Mouse (Mus musculus) heart, embryonic 13.5 days (tissue): ENCODE data around the gene Cgnl1. TPM values are rescaled to one million over a fixed set of nuclear protein-coding genes. Genes with fewer than 3 reads are reported as not detected.
A peak's percentile ranks its signal among the peaks of the same experiment; 100 is the strongest.

Source experiments
- ATAC-seq: fragments of 200-750 bp; cut with Nextera tagmentation; 2 replicates; pipeline ENCODE4 v1.8.0; 2017; ENCODE audit warnings: moderate TSS enrichment; ENCODE audit not compliant: insufficient number of reproducible peaks, low FRiP score, low TSS enrichment; ENCODE audit errors: extremely low read depth
- H3K27ac ChIP-seq: fragments of 300-500 bp; sonication (generic); replicated peaks from 2 replicates; pipeline ENCODE4 v1.5.1; 2015; ENCODE audit warnings: moderate library complexity, mild to moderate bottlenecking, inconsistent platforms
- H3K27me3 ChIP-seq: fragments of 300-500 bp; sonication (generic); replicated peaks from 2 replicates; pipeline ENCODE4 v1.6.1; 2015; ENCODE audit warnings: mild to moderate bottlenecking, inconsistent platforms
- H3K36me3 ChIP-seq: fragments of 300-500 bp; sonication (generic); 2 replicates; pipeline ENCODE4 v1.6.1; 2015; ENCODE audit warnings: mild to moderate bottlenecking, inconsistent platforms
- H3K4me1 ChIP-seq: fragments of 300-500 bp; sonication (generic); 2 replicates; pipeline ENCODE4 v1.6.1; 2015; ENCODE audit warnings: inconsistent platforms
- H3K4me2 ChIP-seq: fragments of 300-500 bp; sonication (generic); 2 replicates; pipeline ENCODE4 v1.6.1; 2015; ENCODE audit warnings: inconsistent platforms, mild to moderate bottlenecking, moderate library complexity
- H3K4me3 ChIP-seq: fragments of 300-500 bp; sonication (generic); 2 replicates; pipeline ENCODE4 v1.5.1; 2015; ENCODE audit warnings: moderate library complexity, mild to moderate bottlenecking, inconsistent platforms
- H3K9ac ChIP-seq: fragments of 300-500 bp; sonication (generic); 2 replicates; pipeline ENCODE4 v1.6.1; 2015; ENCODE audit warnings: inconsistent platforms, mild to moderate bottlenecking, moderate library complexity
- H3K9me3 ChIP-seq: fragments of 300-500 bp; sonication (generic); 2 replicates; pipeline ENCODE4 v1.6.1; 2016; ENCODE audit warnings: inconsistent platforms
- WGBS: fragments of 180-500 bp; shearing (Covaris S2); methylation state at CpG from one replicate; pipeline ENCODE4 v1.1.7; 2015; ENCODE audit warnings: mixed read lengths; 5-methylcytosine and 5-hydroxymethylcytosine counted together
- polyA plus RNA-seq: library from polyadenylated mRNA; unstranded; fragments of >200 nt; fragmentation: Nextera tagmentation; extraction: Ambion mirVana; gene quantifications from 2 replicates; pipeline ENCODE4 v1.2.1, GENCODE M21; 2015

Cgnl1 gene
- polyA plus RNA-seq, 1 experiment from 2014 or later, result 38.7 TPM

DNA sequence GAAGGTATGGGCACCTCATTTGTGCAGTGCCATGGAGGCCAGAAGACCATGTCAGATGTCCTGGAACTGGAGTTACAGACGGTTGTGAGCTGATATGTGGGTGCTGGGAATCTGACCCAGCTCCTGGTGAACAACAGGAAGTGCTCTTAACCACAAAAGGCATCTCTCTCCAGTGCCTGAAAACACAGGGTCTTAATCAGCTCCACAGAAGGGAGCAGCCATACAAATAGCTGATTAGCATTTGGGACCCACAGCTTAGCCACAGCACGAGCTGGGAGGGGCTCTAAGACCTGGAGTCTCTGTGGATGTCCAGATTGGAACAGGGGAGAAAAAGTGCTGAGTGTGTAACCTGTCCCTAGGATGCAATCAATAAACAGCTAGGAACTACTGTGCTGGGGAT lies 4.5 kb downstream of the Cgnl1 start:
- H3K27me3 ChIP-seq, result no peaks in the 10 kb centered on the region
- H3K4me2 ChIP-seq, result no peak overlapping the region
- no peak overlapping the region for H3K27ac ChIP-seq
- WGBS, result 66% methylated on average over 2 of the region's 2 CpGs
- H3K4me3 ChIP-seq, result no peak overlapping the region
- peaks cover 1% of the 10 kb centered on the region; the same call in 1 of the 2 replicates for H3K9me3 ChIP-seq
- no peak for ATAC-seq
- H3K36me3 ChIP-seq, result peaks cover 16% of the 10 kb centered on the region
- no peak overlapping the region for H3K9ac ChIP-seq
- H3K4me1 ChIP-seq, result peaks cover 78% of the 10 kb centered on the region

DNA sequence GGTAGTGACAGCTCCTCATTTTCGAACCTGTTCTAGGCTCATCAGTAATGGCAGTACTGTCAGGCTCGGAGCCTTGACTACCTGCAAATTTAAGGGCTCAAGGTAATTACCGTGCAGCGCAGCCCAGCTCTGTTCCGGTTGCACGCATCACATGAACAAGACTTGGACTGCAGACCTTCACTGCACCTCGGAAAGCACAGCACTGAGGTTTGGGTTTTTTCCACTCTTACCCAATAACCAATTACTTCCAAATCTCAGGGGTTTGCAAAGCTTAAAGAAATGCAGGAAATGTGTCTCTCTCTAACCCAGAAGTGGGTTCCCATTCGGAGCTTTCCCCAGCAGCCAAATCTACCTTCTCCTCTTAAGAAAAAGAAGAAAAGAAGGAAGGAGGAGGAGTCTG lies 5.1 kb downstream of the Cgnl1 start:
- Histone ChIP-seq H3K4me3 (no peak overlapping the region), H3K36me3 (peaks cover 19% of the 10 kb centered on the region), H3K27ac (no peak overlapping the region), H3K9me3 (peaks cover 5% of the 10 kb centered on the region), H3K9ac (no peak overlapping the region), H3K4me1 (peaks cover 80% of the 10 kb centered on the region), H3K4me2 (no peak overlapping the region), H3K27me3 (no peaks in the 10 kb centered on the region)
- ATAC-seq, result no peak
- WGBS, result 77% methylated on average over 8 of the region's 8 CpGs

GRCm38 (mm10) chr9:71764551-71764950 lies 6.9 kb downstream of the Cgnl1 start:
- H3K27me3 ChIP-seq, result no peaks in the 10 kb centered on the region
- peaks cover 19% of the 10 kb centered on the region for H3K36me3 ChIP-seq
- no peak overlapping the region for H3K9ac ChIP-seq
- H3K4me1 ChIP-seq, result peaks cover 86% of the 10 kb centered on the region
- H3K4me3 ChIP-seq, result no peak overlapping the region
- ATAC-seq, result no peak
- H3K4me2 ChIP-seq, result no peak overlapping the region
- no peak overlapping the region for H3K27ac ChIP-seq
- 59% methylated on average over 11 of the region's 11 CpGs for WGBS
- peaks cover 5% of the 10 kb centered on the region for H3K9me3 ChIP-seq

DNA sequence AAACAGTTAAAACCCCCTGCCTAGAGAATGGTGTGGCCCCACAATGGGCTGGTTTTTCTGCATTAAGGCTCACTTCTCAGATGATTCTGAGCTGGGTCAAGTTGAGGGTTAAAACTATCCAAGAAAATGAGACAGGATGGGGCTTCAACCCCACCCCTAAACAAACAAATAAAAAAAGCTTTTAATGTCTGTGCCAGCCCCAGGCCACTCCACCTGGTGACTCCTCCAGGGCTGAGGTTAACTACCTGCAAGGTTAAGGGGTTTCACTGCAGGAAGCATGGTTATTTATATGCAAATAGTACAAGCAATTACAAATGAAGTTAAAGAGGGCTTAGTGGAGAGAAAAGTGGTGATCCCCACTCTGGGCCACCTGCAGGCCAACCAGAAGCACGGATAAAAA lies 8.1 kb downstream of the Cgnl1 start:
- Histone ChIP-seq H3K9ac (no peak overlapping the region), H3K27me3 (no peaks in the 10 kb centered on the region), H3K27ac (no peak overlapping the region), H3K4me1 (peaks cover 86% of the 10 kb centered on the region), H3K36me3 (peaks cover 19% of the 10 kb centered on the region), H3K9me3 (peaks cover 5% of the 10 kb centered on the region), H3K4me2 (no peak overlapping the region), H3K4me3 (no peak overlapping the region)
- 13% methylated on average over 1 of the region's 1 CpGs for WGBS
- no peak for ATAC-seq

GRCm38 (mm10) chr9:71761663-71762062 lies 9.7 kb downstream of the Cgnl1 start:
- Histone ChIP-seq H3K4me1 (peaks cover 87% of the 10 kb centered on the region), H3K4me3 (no peak overlapping the region), H3K4me2 (no peak overlapping the region), H3K9ac (no peak overlapping the region), H3K36me3 (peaks cover 14% of the 10 kb centered on the region), H3K27ac (no peak overlapping the region), H3K27me3 (no peaks in the 10 kb centered on the region), H3K9me3 (peaks cover 5% of the 10 kb centered on the region)
- no peak for ATAC-seq
- WGBS, result 86% methylated on average over 4 of the region's 4 CpGs

DNA sequence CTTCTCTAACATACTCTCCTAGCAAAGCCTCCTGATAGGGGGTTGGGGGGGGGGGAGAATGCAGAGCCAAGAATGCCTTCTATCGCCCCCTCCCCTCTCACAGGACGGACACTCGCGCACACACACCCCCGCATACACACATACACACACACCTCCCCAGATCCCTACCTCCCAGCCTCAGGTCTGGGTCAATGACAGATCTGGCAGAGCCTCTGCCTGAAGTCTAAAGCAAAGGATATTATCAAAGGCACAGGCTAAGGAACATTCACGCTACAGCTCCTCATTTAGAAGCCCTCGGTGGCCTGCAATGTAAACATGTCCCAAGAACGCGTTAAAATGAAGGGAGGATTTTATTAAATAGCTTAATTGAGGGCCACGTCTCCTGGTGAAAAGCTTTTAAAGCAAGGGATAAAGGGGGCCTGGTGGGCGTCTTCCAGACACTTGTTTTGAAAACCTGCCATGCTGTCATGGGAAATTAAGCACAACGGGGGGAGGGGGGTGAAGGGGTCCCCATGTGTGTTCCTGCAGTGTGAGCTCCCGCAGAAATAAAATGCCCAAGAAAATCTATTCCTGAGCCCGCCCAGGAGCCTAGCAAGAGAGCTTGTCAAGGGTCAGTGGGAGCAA lies 10.8 kb downstream of the Cgnl1 start:
- H3K27ac ChIP-seq, result peak overlapping the region; percentile 75
- peak overlapping the region; percentile 50 for H3K4me2 ChIP-seq
- ATAC-seq, result no peak
- WGBS, result 22% methylated on average over 14 of the region's 14 CpGs
- no peaks in the 10 kb centered on the region for H3K27me3 ChIP-seq
- peaks cover 14% of the 10 kb centered on the region for H3K36me3 ChIP-seq
- H3K9me3 ChIP-seq, result peaks cover 5% of the 10 kb centered on the region
- no peak overlapping the region for H3K4me3 ChIP-seq
- H3K9ac ChIP-seq, result peak overlapping the region; percentile 64
- peaks cover 84% of the 10 kb centered on the region for H3K4me1 ChIP-seq

DNA sequence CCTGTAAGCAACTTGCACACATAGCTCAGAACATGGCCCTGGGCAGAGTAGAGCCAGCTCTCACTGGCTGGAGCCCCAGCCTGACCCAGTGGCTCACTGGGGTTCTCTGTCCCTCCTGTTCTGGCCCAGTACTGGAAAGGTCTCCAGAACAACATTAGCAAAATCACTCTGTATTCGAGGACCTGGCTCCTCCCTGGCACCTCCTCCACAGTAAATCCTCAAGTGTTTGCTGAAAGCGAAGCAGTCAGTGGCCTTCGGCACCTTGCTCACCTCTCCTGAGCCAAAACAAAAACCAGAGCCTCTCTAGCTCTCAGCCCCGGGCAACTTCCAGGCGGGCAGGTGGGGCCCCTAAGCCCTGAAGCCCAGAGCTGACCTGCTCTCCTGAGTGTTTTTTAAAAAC lies 11.5 kb downstream of the Cgnl1 start:
- ATAC-seq, result no peak
- Histone ChIP-seq H3K27me3 (no peaks in the 10 kb centered on the region), H3K9ac (peak overlapping the region; percentile 64), H3K36me3 (peaks cover 14% of the 10 kb centered on the region), H3K4me2 (peak overlapping the region; percentile 50), H3K27ac (peak overlapping the region; percentile 75), H3K9me3 (peaks cover 5% of the 10 kb centered on the region), H3K4me1 (peaks cover 81% of the 10 kb centered on the region), H3K4me3 (no peak overlapping the region)
- WGBS, result 12% methylated on average over 5 of the region's 5 CpGs

- H3K4me1 ChIP-seq, result peaks cover 86% of the 10 kb centered on the region
- WGBS, result 56% methylated on average over 8 of the region's 8 CpGs
- H3K9ac ChIP-seq, result no peak overlapping the region
- H3K27ac ChIP-seq, result no peak overlapping the region
- H3K36me3 ChIP-seq, result peaks cover 9% of the 10 kb centered on the region
- H3K9me3 ChIP-seq, result peaks cover 5% of the 10 kb centered on the region
- H3K27me3 ChIP-seq, result no peaks in the 10 kb centered on the region
- no peak overlapping the region for H3K4me3 ChIP-seq
- no peak overlapping the region for H3K4me2 ChIP-seq
- no peak for ATAC-seq
Measured at GRCm38 (mm10) chr9:71757386-71757785, 14.0 kb downstream of the Cgnl1 start.

- Histone ChIP-seq H3K4me2 (no peak overlapping the region), H3K9ac (no peak overlapping the region), H3K27me3 (no peaks in the 10 kb centered on the region), H3K27ac (peak overlapping the region; percentile 36; the same call in 1 of the 2 replicates), H3K9me3 (peaks cover 4% of the 10 kb centered on the region), H3K4me1 (peaks cover 85% of the 10 kb centered on the region), H3K36me3 (peaks cover 4% of the 10 kb centered on the region; the same call in 1 of the 2 replicates), H3K4me3 (no peak overlapping the region)
- ATAC-seq, result no peak
- 36% methylated on average over 4 of the region's 4 CpGs for WGBS
Measured at GRCm38 (mm10) chr9:71756916-71757315, 14.5 kb downstream of the Cgnl1 start.

DNA sequence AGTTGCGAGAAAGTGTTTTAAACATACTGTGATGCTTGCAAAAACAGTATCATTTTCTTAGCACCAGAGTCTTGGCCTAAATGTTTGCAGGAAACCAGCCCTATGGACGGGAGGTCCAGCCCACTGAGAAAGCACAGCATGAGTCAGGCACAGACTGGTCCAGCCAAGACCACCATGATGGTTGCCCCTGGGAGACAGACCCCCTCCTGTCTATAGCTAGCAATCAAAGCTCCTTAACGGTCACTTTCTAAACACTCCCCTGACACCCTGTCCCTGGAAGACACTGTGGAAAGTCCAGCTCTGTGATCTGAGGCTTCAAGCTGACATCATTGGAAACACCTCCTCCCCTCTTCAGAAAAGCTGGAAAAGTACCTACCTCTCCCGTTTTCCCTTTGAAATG lies 17.4 kb downstream of the Cgnl1 start:
- Histone ChIP-seq H3K27me3 (no peaks in the 10 kb centered on the region), H3K4me3 (no peak overlapping the region), H3K4me1 (peaks cover 74% of the 10 kb centered on the region), H3K4me2 (no peak overlapping the region), H3K9me3 (no peaks in the 10 kb centered on the region), H3K9ac (no peak overlapping the region), H3K27ac (peak overlapping the region; percentile 20), H3K36me3 (peaks cover 5% of the 10 kb centered on the region; the same call in 1 of the 2 replicates)
- 49% methylated on average over 4 of the region's 4 CpGs for WGBS
- ATAC-seq, result no peak

GRCm38 (mm10) chr9:71753529-71753928 lies 17.9 kb downstream of the Cgnl1 start:
- WGBS, result 66% methylated on average over 4 of the region's 4 CpGs
- peaks cover 5% of the 10 kb centered on the region; the same call in 1 of the 2 replicates for H3K36me3 ChIP-seq
- H3K9me3 ChIP-seq, result no peaks in the 10 kb centered on the region
- no peak overlapping the region for H3K4me2 ChIP-seq
- H3K27me3 ChIP-seq, result no peaks in the 10 kb centered on the region
- peak overlapping the region; percentile 20 for H3K27ac ChIP-seq
- peaks cover 69% of the 10 kb centered on the region for H3K4me1 ChIP-seq
- ATAC-seq, result no peak
- peak overlapping the region; percentile 16; the same call in 1 of the 2 replicates for H3K9ac ChIP-seq
- H3K4me3 ChIP-seq, result no peak overlapping the region

GRCm38 (mm10) chr9:71753117-71753516 lies 18.3 kb downstream of the Cgnl1 start:
- Histone ChIP-seq H3K27me3 (no peaks in the 10 kb centered on the region), H3K4me3 (no peak overlapping the region), H3K4me2 (no peak overlapping the region), H3K9me3 (no peaks in the 10 kb centered on the region), H3K9ac (peak overlapping the region; percentile 16; the same call in 1 of the 2 replicates), H3K36me3 (peaks cover 8% of the 10 kb centered on the region), H3K4me1 (peaks cover 65% of the 10 kb centered on the region), H3K27ac (no peak overlapping the region)
- 47% methylated on average over 2 of the region's 2 CpGs for WGBS
- no peak for ATAC-seq
